Mouse (Mus musculus): ENCODE measurements at regions not wholly inside any gene's neighbourhood (a gene's known extent, or its start where the extent isn't known, plus 50 kb on each side); places are given as distances from the start of the nearest gene placed in this dataset.

DNA sequence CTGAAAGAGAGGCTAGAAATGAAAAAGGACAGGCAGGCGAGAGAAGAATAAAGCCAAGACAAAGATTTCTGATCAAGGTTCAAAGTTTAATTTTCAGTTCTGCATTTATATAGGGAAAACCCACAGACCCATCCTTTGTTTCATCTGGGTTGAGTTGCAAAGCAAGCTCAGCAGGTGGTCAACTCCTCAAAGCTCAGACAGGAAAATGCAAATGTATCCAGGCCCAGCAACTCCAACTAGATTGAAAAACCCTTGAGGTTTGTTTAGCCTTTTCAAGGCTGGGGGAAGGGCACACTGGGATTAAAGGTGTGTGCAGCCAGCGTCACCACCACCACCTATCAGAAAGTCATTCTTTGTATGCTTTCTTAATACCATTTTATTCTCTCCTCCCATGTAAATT is 66.1 kb upstream of the Tspan5 start:
- 44% methylated on average over 2 of the region's 2 CpGs for WGBS
- Histone ChIP-seq H3K27me3 (no peaks in the 10 kb centered on the region), H3K4me2 (replicated peaks) (no peak overlapping the region), H3K4me1 (no peaks in the 10 kb centered on the region), H3K4me3 (no peak overlapping the region), H3K9me3 (no peaks in the 10 kb centered on the region), H3K9ac (replicated peaks) (no peak overlapping the region), H3K36me3 (no peaks in the 10 kb centered on the region), H3K27ac (replicated peaks) (no peak overlapping the region)
- no peak for ATAC-seq (replicated peaks)

DNA sequence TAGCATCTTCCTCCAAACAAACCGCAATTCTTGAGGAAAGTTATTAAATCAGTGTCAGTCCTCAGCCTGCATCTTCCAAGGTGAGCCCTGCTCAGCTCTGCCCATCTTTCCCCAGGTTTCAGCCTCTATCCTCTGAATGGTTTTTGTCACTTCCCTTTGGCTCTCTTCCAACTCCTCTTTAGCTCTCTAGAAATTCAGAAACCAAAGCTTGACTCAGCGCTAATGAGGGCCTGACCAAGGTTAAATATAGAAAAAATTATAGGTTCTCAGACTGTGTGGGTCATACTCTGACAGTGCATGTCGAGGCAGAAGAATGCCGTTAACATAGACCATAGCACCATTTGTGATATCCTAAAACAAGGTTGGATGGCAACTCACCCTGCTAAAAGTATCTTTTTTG is 63.6 kb upstream of the Tspan5 start:
- H3K36me3 ChIP-seq = no peaks in the 10 kb centered on the region
- no peaks in the 10 kb centered on the region for H3K27me3 ChIP-seq
- ATAC-seq (replicated peaks) = no peak
- H3K9ac ChIP-seq (replicated peaks) = no peak overlapping the region
- H3K4me2 ChIP-seq (replicated peaks) = no peak overlapping the region
- no peaks in the 10 kb centered on the region for H3K4me1 ChIP-seq
- no peak overlapping the region for H3K27ac ChIP-seq (replicated peaks)
- 54% methylated on average over 4 of the region's 4 CpGs for WGBS
- no peak overlapping the region for H3K4me3 ChIP-seq
- no peaks in the 10 kb centered on the region for H3K9me3 ChIP-seq

DNA sequence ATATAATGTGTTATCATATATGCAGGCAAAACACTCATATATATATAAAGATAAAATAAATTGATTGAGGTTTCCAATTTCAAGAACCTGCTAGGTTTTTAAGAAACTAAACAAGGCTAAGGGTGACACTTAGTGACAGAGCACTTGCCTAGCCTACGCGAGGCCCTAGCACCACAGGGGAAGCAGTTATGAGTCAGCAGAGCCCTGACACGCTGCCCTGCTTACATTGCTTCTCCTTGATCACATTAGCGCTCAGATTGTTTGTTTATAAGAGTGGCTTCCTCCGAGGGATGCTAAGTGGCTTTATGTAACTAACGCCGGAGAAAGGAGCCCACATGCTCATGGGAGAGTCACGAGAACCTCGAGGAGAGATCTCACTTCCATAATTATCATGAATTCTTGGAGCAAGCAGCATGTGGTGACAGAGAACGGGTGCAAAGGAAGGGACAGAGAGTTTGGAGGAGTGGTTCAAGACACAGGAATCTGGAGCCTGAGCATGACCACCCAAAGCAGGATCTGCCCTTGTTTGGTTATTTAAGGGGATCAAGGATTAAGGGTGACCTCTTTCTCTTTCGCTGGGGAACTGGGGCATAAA is 55.3 kb upstream of the Tspan5 start:
- no peaks in the 10 kb centered on the region for H3K36me3 ChIP-seq
- H3K4me1 ChIP-seq = no peaks in the 10 kb centered on the region
- H3K4me3 ChIP-seq = no peak overlapping the region
- no peak overlapping the region for H3K4me2 ChIP-seq (replicated peaks)
- no peak for ATAC-seq (replicated peaks)
- H3K27ac ChIP-seq (replicated peaks) = no peak overlapping the region
- no peaks in the 10 kb centered on the region for H3K27me3 ChIP-seq
- no peak overlapping the region for H3K9ac ChIP-seq (replicated peaks)
- 63% methylated on average over 11 of the region's 11 CpGs for WGBS
- no peaks in the 10 kb centered on the region for H3K9me3 ChIP-seq

DNA sequence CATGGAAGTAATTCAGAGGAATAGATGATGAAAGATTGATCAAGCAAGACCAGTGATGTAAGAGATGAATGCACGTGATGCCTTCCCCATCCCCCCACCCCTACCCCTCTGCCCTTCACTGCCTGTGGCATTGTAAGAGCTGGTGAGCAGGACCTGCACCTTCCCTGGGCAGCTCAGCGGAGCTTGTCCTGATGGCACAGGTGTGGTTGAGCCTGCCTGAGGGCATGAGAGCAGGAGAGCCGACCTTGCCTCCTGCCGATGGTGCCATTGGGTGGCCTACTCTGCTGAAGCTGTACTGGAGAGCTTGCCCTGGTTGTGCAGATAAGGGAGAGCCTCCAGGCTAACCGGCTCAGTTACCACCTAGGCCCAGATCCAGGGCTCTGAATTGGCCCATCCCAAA is 53.4 kb upstream of the Tspan5 start:
- H3K4me2 ChIP-seq (replicated peaks) = no peak overlapping the region
- no peak overlapping the region for H3K4me3 ChIP-seq
- H3K27me3 ChIP-seq = no peaks in the 10 kb centered on the region
- H3K9me3 ChIP-seq = no peaks in the 10 kb centered on the region
- no peak overlapping the region for H3K9ac ChIP-seq (replicated peaks)
- no peak for ATAC-seq (replicated peaks)
- WGBS = 94% methylated on average over 5 of the region's 5 CpGs
- no peaks in the 10 kb centered on the region for H3K36me3 ChIP-seq
- H3K4me1 ChIP-seq = no peaks in the 10 kb centered on the region
- no peak overlapping the region for H3K27ac ChIP-seq (replicated peaks)
